Mouse (Mus musculus) midbrain, embryonic 14.5 days (tissue): ENCODE measurements around the gene Neurod1. TPM values are rescaled to one million over a fixed set of nuclear protein-coding genes. Genes with fewer than 3 reads are reported as not detected.

Experiments
- ATAC-seq: fragments of 200-750 bp; cut with Nextera tagmentation; 2 replicates; pipeline ENCODE4 v1.8.0; 2017; ENCODE audit warnings: moderate number of reproducible peaks, moderate library complexity; ENCODE audit not compliant: low FRiP score, low TSS enrichment
- DNase-seq: peaks from one replicate; pipeline ENCODE4 v3.0.0-alpha.2; 2015
- H3K27ac ChIP-seq: fragments of 300-500 bp; sonication (generic); replicated peaks from 2 replicates; pipeline ENCODE4 v1.5.1; 2014; ENCODE audit warnings: mild to moderate bottlenecking, low read depth, low read length, moderate library complexity
- H3K27me3 ChIP-seq: fragments of 300-500 bp; sonication (generic); 2 replicates; pipeline ENCODE4 v1.6.1; 2014; ENCODE audit warnings: low read length, control low read depth, mixed read lengths; ENCODE audit not compliant: control insufficient read depth, insufficient read depth
- H3K36me3 ChIP-seq: fragments of 300-500 bp; sonication (generic); 2 replicates; pipeline ENCODE4 v1.6.1; 2014; ENCODE audit warnings: low read length, control low read depth; ENCODE audit not compliant: control insufficient read depth, insufficient read depth
- H3K4me1 ChIP-seq: fragments of 300-500 bp; sonication (generic); 2 replicates; pipeline ENCODE4 v1.6.1; 2014; ENCODE audit warnings: mild to moderate bottlenecking, antibody characterized with exemption, low read length, control low read depth; ENCODE audit not compliant: control insufficient read depth, insufficient read depth
- H3K4me2 ChIP-seq: fragments of 300-500 bp; sonication (generic); 2 replicates; pipeline ENCODE4 v1.6.1; 2014; ENCODE audit warnings: mild to moderate bottlenecking, low read length, moderate library complexity
- H3K4me3 ChIP-seq: fragments of 300-500 bp; sonication (generic); replicated peaks from 2 replicates; pipeline ENCODE4 v1.5.1; 2014; ENCODE audit warnings: low read depth, low read length
- H3K9ac ChIP-seq: fragments of 300-500 bp; sonication (generic); replicated peaks from 2 replicates; pipeline ENCODE4 v1.6.1; 2014; ENCODE audit warnings: mild to moderate bottlenecking, low read length, moderate library complexity
- H3K9me3 ChIP-seq: fragments of 300-500 bp; sonication (generic); 2 replicates; pipeline ENCODE4 v1.6.1; 2016; ENCODE audit warnings: low read length, control low read depth, mixed read lengths; ENCODE audit not compliant: control insufficient read depth
- WGBS: fragments of 180-500 bp; shearing (Covaris S2); extraction: QIAGEN DNeasy Blood & Tissue Kit; methylation state at CpG from one replicate; pipeline ENCODE4 v1.1.7; 2014; 5-methylcytosine and 5-hydroxymethylcytosine counted together
- polyA plus RNA-seq: library from polyadenylated mRNA; unstranded; fragments of >200 nt; fragmentation: Nextera tagmentation; extraction: Ambion mirVana; gene quantifications from 2 replicates; pipeline ENCODE4 v1.2.1, GENCODE M21; 2014

The Neurod1 gene
- polyA plus RNA-seq, 1 experiment from 2014 or later: 37.0 TPM

DNA sequence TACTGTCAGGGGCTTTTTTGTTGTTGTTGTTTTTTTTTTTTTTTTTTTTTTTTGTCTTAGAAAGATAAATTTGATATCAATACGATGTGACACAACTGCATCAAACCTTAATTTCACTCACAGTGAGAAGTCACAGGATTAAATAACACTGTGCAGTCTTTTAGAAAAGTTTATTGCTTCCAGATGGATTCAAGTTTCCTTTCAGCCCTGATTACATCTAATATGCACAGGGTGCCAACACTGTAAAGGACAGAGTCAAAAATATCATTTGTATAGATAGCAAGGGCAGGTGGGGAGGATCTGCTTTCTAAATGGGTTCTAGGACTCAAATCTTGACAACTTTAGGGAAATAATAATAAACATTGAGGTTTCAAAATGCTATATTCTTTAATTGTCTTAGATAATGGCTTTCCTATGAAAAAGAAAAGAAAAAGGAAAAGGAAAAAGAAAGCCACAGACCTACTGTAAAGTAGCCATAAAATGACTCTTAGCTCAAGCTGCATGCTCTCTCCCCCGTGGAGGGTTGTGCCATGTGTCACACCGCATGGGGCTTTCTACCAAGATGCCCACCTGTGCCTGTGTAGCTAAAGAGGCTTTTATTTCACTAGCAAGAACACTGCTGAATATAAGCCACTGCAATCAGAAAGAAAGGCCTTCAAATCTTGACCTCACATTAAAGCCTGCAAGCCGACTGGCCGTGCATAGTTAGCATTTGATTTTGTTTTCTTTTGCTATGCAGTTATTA, 50.7 kb downstream of the Neurod1 start:
- H3K27ac ChIP-seq: no peak overlapping the region
- 78% methylated on average over 5 of the region's 5 CpGs for WGBS
- no peak overlapping the region for H3K4me2 ChIP-seq
- H3K4me1 ChIP-seq: no peaks in the 10 kb centered on the region
- no peaks in the 10 kb centered on the region for H3K27me3 ChIP-seq
- no peak for ATAC-seq
- H3K9me3 ChIP-seq: no peaks in the 10 kb centered on the region
- H3K9ac ChIP-seq: no peak overlapping the region
- no peak for DNase-seq
- H3K36me3 ChIP-seq: no peaks in the 10 kb centered on the region
- H3K4me3 ChIP-seq: no peak overlapping the region

Other genes with a start within 250 kb of the Neurod1 start
- gene Itga4, start 201.3 kb downstream of the Neurod1 start, polyA plus RNA-seq: 2.4 and 4.6 TPM in 2 replicates
- gene Cerkl, start within 50 bp of the Neurod1 start, polyA plus RNA-seq: 1.1 and 3.3 TPM in 2 replicates
- 2.9 and 5.1 TPM in 2 replicates for gene Itprid2, start 178.6 kb upstream of the Neurod1 start, polyA plus RNA-seq